Mouse (Mus musculus): ENCODE measurements around the gene 4930451I11Rik. TPM values are rescaled to one million over a fixed set of nuclear protein-coding genes. Genes with fewer than 3 reads are reported as not detected.
A peak's percentile ranks its signal among the peaks of the same experiment; 100 is the strongest.

4930451I11Rik gene
- total and polyA plus RNA-seq, 2 experiments from 2014 or later, result 1.1 TPM; not detected in 1

DNA sequence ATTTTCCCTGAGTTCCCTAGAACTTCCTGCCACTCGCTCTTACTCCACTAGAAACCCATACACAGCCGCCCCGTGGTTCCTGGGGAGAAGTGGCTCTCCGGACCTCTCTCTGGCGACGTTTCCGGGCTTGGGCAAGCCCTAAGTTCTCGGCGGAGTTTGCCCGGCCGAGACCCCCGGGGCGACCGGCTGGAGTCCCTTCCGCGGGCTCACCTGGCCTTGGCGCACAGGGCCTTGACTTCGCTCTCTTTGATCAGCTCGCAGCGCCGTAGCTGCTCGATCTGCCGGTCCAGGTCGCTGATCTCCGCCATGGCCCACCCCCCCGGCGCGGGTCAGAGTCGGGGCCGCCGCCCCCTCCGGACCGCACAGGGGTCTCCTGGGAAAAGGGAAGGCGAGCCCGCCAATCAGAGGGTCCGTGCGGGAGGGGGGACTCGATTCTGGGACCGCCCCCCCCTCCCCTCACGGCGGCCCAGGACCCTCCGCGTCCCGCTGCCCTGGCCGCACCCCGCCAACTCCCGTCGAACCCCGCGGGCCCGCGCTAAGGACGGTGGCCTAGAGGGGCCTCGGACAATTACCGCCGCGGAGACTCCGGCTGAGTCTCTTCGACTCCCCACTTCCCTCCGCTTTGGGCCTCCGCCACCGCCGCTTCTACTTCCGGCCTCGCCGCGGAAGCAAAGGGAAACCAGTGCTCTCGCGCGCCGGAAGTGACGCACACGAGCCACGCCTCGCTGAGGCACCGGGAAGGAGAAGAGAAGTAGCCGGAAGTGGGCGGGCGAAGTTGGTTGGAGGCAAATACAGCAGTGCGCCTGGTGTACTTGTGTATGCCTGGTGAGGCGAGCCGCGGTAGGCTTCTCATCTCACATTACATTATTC, 39.4 kb downstream of the 4930451I11Rik start, which contains the start of gene Ppp4c:
Gene Ppp4c, minus strand, starts transcription at position 646 of the 870 bp plus-strand sequence.
- Histone ChIP-seq H3K4me2 (ENCODE audit: low read depth, low read length, poor library complexity, severe bottlenecking) (peak within 1 kb of the TSS; percentile 72), H3K9ac (replicated peaks; ENCODE audit: low read length, poor library complexity, severe bottlenecking) (peak within 1 kb of the TSS; percentile 58), H3K27me3 (ENCODE audit: insufficient read depth, low read length) (no peaks in the 10 kb centered on the region), H3K4me3 (ENCODE audit: low read depth, low read length) (peak within 1 kb of the TSS; percentile 57), H3K27ac (ENCODE audit: low read depth, low read length) (peak within 1 kb of the TSS; percentile 73), H3K36me3 (ENCODE audit: insufficient read depth, low read length) (peaks cover 46% of the 10 kb centered on the region), H3K9me3 (ENCODE audit: low read length) (no peaks in the 10 kb centered on the region), H3K4me1 (ENCODE audit: insufficient read depth, low read length) (peaks cover 3% of the 10 kb centered on the region; the same call in 1 of the 2 replicates)
- TF ChIP-seq CTCF (IDR thresholded peaks at IDR 0.05), result no peak
- DNase-seq (ENCODE audit: low spot score) (peak; percentile 98), ATAC-seq (ENCODE audit: low FRiP score) (peak; percentile 92)
- under 1% methylated on average over 65 of the region's 83 CpGs for WGBS

DNA sequence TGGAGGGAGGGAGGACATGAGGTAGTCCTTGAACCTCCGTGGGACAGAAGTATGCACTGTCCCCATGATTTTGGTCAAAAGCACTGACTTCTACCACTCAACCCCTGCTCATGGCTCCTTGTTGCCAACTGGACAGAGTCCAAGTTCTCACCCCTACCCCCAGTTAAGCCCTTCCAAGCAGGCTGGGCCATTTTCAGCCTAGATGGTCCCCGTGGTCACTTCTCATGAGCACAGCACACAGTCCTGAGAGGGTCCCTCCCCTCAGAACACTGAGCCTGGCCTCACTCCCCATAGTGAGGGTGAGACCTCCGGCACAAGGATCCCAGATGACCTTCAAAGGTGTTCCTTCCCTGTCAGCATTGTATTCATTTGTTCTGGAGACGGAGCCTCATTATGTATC, 42.3 kb downstream of the 4930451I11Rik start:
- 92% methylated on average over 4 of the region's 4 CpGs for WGBS
- ATAC-seq (ENCODE audit: low FRiP score), result no peak
- H3K9me3 ChIP-seq (ENCODE audit: low read length), result no peaks in the 10 kb centered on the region
- TF ChIP-seq CTCF (IDR thresholded peaks at IDR 0.05), result no peak
- H3K27ac ChIP-seq (ENCODE audit: low read depth, low read length), result no peak overlapping the region
- H3K27me3 ChIP-seq (ENCODE audit: insufficient read depth, low read length), result no peaks in the 10 kb centered on the region
- no peak overlapping the region for H3K9ac ChIP-seq (replicated peaks; ENCODE audit: low read length, poor library complexity, severe bottlenecking)
- peaks cover 3% of the 10 kb centered on the region; the same call in 1 of the 2 replicates for H3K4me1 ChIP-seq (ENCODE audit: insufficient read depth, low read length)
- no peak for DNase-seq (ENCODE audit: low spot score)
- no peak overlapping the region for H3K4me2 ChIP-seq (ENCODE audit: low read depth, low read length, poor library complexity, severe bottlenecking)
- no peak overlapping the region for H3K4me3 ChIP-seq (ENCODE audit: low read depth, low read length)
- H3K36me3 ChIP-seq (ENCODE audit: insufficient read depth, low read length), result peaks cover 51% of the 10 kb centered on the region

DNA sequence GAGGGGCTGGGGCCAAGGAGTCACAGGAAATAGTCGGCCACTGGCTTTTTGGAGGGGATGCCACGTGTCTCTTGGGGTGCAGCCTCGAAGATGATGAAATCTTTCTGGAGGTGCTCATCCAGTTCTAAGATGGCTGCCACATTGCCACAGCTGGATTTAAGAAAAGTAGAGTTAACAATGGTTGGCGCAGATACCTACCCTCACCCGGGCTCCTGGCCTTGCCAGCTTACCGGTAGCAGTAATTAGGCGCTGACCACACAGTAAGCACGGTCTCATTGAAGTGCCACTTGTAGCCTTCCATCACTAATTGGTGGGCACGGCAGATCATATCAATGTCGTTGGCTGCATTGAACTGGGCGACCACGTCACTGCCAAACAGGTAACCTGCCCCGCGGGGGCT, 45.3 kb downstream of the 4930451I11Rik start:
- 94% methylated on average over 14 of the region's 14 CpGs for WGBS
- H3K4me2 ChIP-seq (ENCODE audit: low read depth, low read length, poor library complexity, severe bottlenecking), result no peak overlapping the region
- no peak overlapping the region for H3K9ac ChIP-seq (replicated peaks; ENCODE audit: low read length, poor library complexity, severe bottlenecking)
- H3K36me3 ChIP-seq (ENCODE audit: insufficient read depth, low read length), result peaks cover 56% of the 10 kb centered on the region
- no peaks in the 10 kb centered on the region for H3K9me3 ChIP-seq (ENCODE audit: low read length)
- no peak for TF ChIP-seq CTCF (IDR thresholded peaks at IDR 0.05)
- no peak overlapping the region for H3K4me3 ChIP-seq (ENCODE audit: low read depth, low read length)
- ATAC-seq (ENCODE audit: low FRiP score), result no peak
- H3K27me3 ChIP-seq (ENCODE audit: insufficient read depth, low read length), result no peaks in the 10 kb centered on the region
- H3K4me1 ChIP-seq (ENCODE audit: insufficient read depth, low read length), result peaks cover 7% of the 10 kb centered on the region
- DNase-seq (ENCODE audit: low spot score), result no peak
- no peak overlapping the region for H3K27ac ChIP-seq (ENCODE audit: low read depth, low read length)

DNA sequence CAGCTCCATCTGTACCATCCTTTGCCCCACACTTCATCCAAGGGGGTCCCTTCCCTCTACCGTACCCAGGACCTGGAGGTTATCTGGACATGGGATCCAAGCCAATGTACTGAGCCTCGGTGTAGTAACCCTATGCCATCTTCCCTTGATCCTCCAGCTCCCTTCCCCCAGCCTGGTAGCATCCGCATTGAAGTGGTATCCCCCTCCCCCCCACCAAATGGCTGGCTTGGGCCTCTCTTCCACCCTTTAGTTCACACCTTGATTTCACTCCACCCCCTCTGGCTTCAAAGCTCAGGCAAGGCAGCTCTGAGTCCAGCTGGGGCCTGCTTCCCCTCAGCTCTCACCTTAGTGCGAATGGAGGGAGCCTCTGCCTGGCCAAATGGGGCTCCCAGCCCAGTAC, 46.4 kb downstream of the 4930451I11Rik start:
- no peak overlapping the region for H3K4me2 ChIP-seq (ENCODE audit: low read depth, low read length, poor library complexity, severe bottlenecking)
- H3K4me3 ChIP-seq (ENCODE audit: low read depth, low read length), result no peak overlapping the region
- no peak overlapping the region for H3K9ac ChIP-seq (replicated peaks; ENCODE audit: low read length, poor library complexity, severe bottlenecking)
- TF ChIP-seq CTCF (IDR thresholded peaks at IDR 0.05), result no peak
- WGBS, result 88% methylated on average over 4 of the region's 4 CpGs
- H3K4me1 ChIP-seq (ENCODE audit: insufficient read depth, low read length), result peaks cover 6% of the 10 kb centered on the region; the same call in 1 of the 2 replicates
- no peaks in the 10 kb centered on the region for H3K9me3 ChIP-seq (ENCODE audit: low read length)
- no peak overlapping the region for H3K27ac ChIP-seq (ENCODE audit: low read depth, low read length)
- H3K27me3 ChIP-seq (ENCODE audit: insufficient read depth, low read length), result no peaks in the 10 kb centered on the region
- peaks cover 54% of the 10 kb centered on the region for H3K36me3 ChIP-seq (ENCODE audit: insufficient read depth, low read length)
- DNase-seq (ENCODE audit: low spot score) (no peak), ATAC-seq (ENCODE audit: low FRiP score) (no peak)

DNA sequence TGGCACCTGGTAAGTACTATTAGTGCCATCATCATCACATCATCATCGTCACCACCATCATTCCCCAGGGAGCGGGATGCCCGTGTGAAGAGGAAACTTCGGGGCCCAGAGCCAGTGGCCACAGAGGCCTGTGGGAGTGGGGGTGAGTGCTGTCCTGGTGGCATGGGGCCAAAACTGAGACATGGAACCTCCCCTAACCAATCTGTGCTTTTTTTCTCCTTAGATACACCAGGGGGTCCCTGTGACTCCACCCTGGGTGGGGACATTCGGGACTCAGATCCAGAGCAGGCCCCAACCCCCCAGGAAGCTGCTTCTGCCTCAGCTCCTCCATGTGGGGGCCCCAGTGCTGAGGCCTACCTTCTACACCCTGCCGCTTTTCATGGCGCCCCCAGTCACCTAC, 47.0 kb downstream of the 4930451I11Rik start:
- no peaks in the 10 kb centered on the region for H3K9me3 ChIP-seq (ENCODE audit: low read length)
- H3K27ac ChIP-seq (ENCODE audit: low read depth, low read length), result no peak overlapping the region
- DNase-seq (ENCODE audit: low spot score) (no peak), ATAC-seq (ENCODE audit: low FRiP score) (no peak)
- H3K27me3 ChIP-seq (ENCODE audit: insufficient read depth, low read length), result no peaks in the 10 kb centered on the region
- H3K4me1 ChIP-seq (ENCODE audit: insufficient read depth, low read length), result peaks cover 6% of the 10 kb centered on the region; the same call in 1 of the 2 replicates
- H3K9ac ChIP-seq (replicated peaks; ENCODE audit: low read length, poor library complexity, severe bottlenecking), result no peak overlapping the region
- H3K4me3 ChIP-seq (ENCODE audit: low read depth, low read length), result no peak overlapping the region
- H3K4me2 ChIP-seq (ENCODE audit: low read depth, low read length, poor library complexity, severe bottlenecking), result no peak overlapping the region
- 91% methylated on average over 7 of the region's 7 CpGs for WGBS
- no peak for TF ChIP-seq CTCF (IDR thresholded peaks at IDR 0.05)
- peaks cover 50% of the 10 kb centered on the region for H3K36me3 ChIP-seq (ENCODE audit: insufficient read depth, low read length)

DNA sequence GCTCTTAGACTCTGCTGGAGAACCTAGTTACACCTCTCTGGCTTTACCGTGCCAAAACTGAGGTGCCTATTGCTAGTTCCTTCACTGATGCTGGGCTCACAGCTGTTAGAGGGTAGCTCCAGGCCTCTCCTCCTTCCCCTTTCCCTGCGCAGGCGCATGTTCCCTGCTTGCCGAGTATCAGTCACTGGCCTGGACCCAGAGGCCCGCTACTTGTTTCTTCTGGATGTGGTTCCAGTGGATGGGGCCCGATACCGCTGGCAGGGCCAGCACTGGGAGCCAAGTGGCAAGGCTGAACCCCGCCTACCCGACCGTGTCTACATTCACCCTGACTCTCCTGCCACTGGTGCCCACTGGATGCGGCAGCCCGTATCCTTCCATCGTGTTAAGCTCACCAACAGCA, 48.7 kb downstream of the 4930451I11Rik start:
- H3K4me2 ChIP-seq (ENCODE audit: low read depth, low read length, poor library complexity, severe bottlenecking), result no peak overlapping the region
- H3K4me3 ChIP-seq (ENCODE audit: low read depth, low read length), result no peak overlapping the region
- no peak for TF ChIP-seq CTCF (IDR thresholded peaks at IDR 0.05)
- ATAC-seq (ENCODE audit: low FRiP score) (no peak), DNase-seq (ENCODE audit: low spot score) (no peak)
- H3K27me3 ChIP-seq (ENCODE audit: insufficient read depth, low read length), result no peaks in the 10 kb centered on the region
- H3K9me3 ChIP-seq (ENCODE audit: low read length), result no peaks in the 10 kb centered on the region
- no peak overlapping the region for H3K9ac ChIP-seq (replicated peaks; ENCODE audit: low read length, poor library complexity, severe bottlenecking)
- H3K27ac ChIP-seq (ENCODE audit: low read depth, low read length), result no peak overlapping the region
- peaks cover 11% of the 10 kb centered on the region for H3K4me1 ChIP-seq (ENCODE audit: insufficient read depth, low read length)
- WGBS, result 83% methylated on average over 13 of the region's 13 CpGs
- peaks cover 32% of the 10 kb centered on the region for H3K36me3 ChIP-seq (ENCODE audit: insufficient read depth, low read length)

Data from midbrain, postnatal 0 days (tissue).